Mouse (Mus musculus) gonadal fat pad, adult 2 months (tissue): ENCODE measurements around the gene Zfp367. TPM values are rescaled to one million over a fixed set of nuclear protein-coding genes. Genes with fewer than 3 reads are reported as not detected.
A peak's percentile ranks its signal among the peaks of the same experiment; 100 is the strongest.

Experiments used
- DNase-seq: peaks from one replicate; pipeline ENCODE4 v3.0.0-alpha.2; 2012; ENCODE audit warnings: low read depth
- polyA plus RNA-seq: library from polyadenylated mRNA; depleted of rRNA; stranded (reverse); fragments of >200 nt; gene quantifications from 2 replicates; pipeline ENCODE4 v1.2.3, GENCODE M21; 2012; rRNA removed

Gene Zfp367
- 10.5 and 12.4 TPM in 2 replicates for polyA plus RNA-seq

- peak; percentile 84 for DNase-seq
Measured at GRCm38 (mm10) chr13:64153083-64153682, at the start of gene Zfp367. Gene Zfp367 (minus strand): TSS chr13:64153202.

- DNase-seq: no peak
Measured at GRCm38 (mm10) chr13:64200911-64201310, 47.9 kb upstream of the Zfp367 start.

- DNase-seq: no peak
Measured at GRCm38 (mm10) chr13:64198310-64198709, 45.3 kb upstream of the Zfp367 start.

GRCm38 (mm10) chr13:64197899-64198298, 44.9 kb upstream of the Zfp367 start:
- no peak for DNase-seq

GRCm38 (mm10) chr13:64187065-64187464, 34.1 kb upstream of the Zfp367 start:
- DNase-seq: no peak

GRCm38 (mm10) chr13:64186516-64186915, 33.5 kb upstream of the Zfp367 start:
- DNase-seq: no peak

GRCm38 (mm10) chr13:64185586-64185985, 32.6 kb upstream of the Zfp367 start:
- no peak for DNase-seq

- DNase-seq: no peak
Measured at GRCm38 (mm10) chr13:64185176-64185575, 32.2 kb upstream of the Zfp367 start.

GRCm38 (mm10) chr13:64184361-64184760, 31.4 kb upstream of the Zfp367 start:
- DNase-seq: no peak

- no peak for DNase-seq
Measured at GRCm38 (mm10) chr13:64183583-64183982, 30.6 kb upstream of the Zfp367 start.

GRCm38 (mm10) chr13:64182091-64182490, 29.1 kb upstream of the Zfp367 start:
- no peak for DNase-seq

- DNase-seq: peak; percentile 19
Measured at GRCm38 (mm10) chr13:64180888-64181287, 27.9 kb upstream of the Zfp367 start.

- DNase-seq: no peak
Measured at GRCm38 (mm10) chr13:64180300-64180699, 27.3 kb upstream of the Zfp367 start.

GRCm38 (mm10) chr13:64178746-64179652, 26.0 kb upstream of the Zfp367 start:
- DNase-seq: no peak

GRCm38 (mm10) chr13:64178000-64178399, 25.0 kb upstream of the Zfp367 start:
- no peak for DNase-seq

- no peak for DNase-seq
Measured at GRCm38 (mm10) chr13:64169746-64170145, 16.7 kb upstream of the Zfp367 start.

GRCm38 (mm10) chr13:64163147-64163715, 10.2 kb upstream of the Zfp367 start:
- DNase-seq: no peak

- no peak for DNase-seq
Measured at GRCm38 (mm10) chr13:64162626-64163025, 9.6 kb upstream of the Zfp367 start.

- DNase-seq: no peak
Measured at GRCm38 (mm10) chr13:64161916-64162611, 9.1 kb upstream of the Zfp367 start.

GRCm38 (mm10) chr13:64161548-64161915, 8.5 kb upstream of the Zfp367 start, which contains the start of gene Habp4:
Gene Habp4 (plus strand): TSS chr13:64161824.
- peak; percentile 71 for DNase-seq

GRCm38 (mm10) chr13:64156966-64157365, 4.0 kb upstream of the Zfp367 start:
- no peak for DNase-seq

GRCm38 (mm10) chr13:64155171-64155571, 2.2 kb upstream of the Zfp367 start:
- DNase-seq: no peak
